Mouse (Mus musculus) forebrain, embryonic 15.5 days (tissue): ENCODE data around the gene Grm1. TPM values are rescaled to one million over a fixed set of nuclear protein-coding genes. Genes with fewer than 3 reads are reported as not detected.

ENCODE experiments used
- ATAC-seq: fragments of 200-750 bp; cut with Nextera tagmentation; replicated peaks from 2 replicates; pipeline ENCODE4 v1.8.0; 2017; ENCODE audit warnings: mild to moderate bottlenecking, moderate TSS enrichment, moderate library complexity
- H3K27ac ChIP-seq: fragments of 300-500 bp; sonication (generic); replicated peaks from 2 replicates; pipeline ENCODE4 v1.5.1; 2015; ENCODE audit warnings: mild to moderate bottlenecking, inconsistent platforms
- H3K27me3 ChIP-seq: fragments of 300-500 bp; sonication (generic); 2 replicates; pipeline ENCODE4 v1.6.1; 2015; ENCODE audit warnings: inconsistent platforms
- H3K36me3 ChIP-seq: fragments of 300-500 bp; sonication (generic); 2 replicates; pipeline ENCODE4 v1.6.1; 2015; ENCODE audit warnings: mild to moderate bottlenecking, inconsistent platforms
- H3K4me1 ChIP-seq: fragments of 300-500 bp; sonication (generic); 2 replicates; pipeline ENCODE4 v1.6.1; 2015; ENCODE audit warnings: inconsistent platforms
- H3K4me2 ChIP-seq: fragments of 300-500 bp; sonication (generic); replicated peaks from 2 replicates; pipeline ENCODE4 v1.6.1; 2015; ENCODE audit warnings: mild to moderate bottlenecking, inconsistent platforms
- H3K4me3 ChIP-seq: fragments of 300-500 bp; sonication (generic); 2 replicates; pipeline ENCODE4 v1.5.1; 2015; ENCODE audit warnings: mild to moderate bottlenecking, inconsistent platforms
- H3K9ac ChIP-seq: fragments of 300-500 bp; sonication (generic); replicated peaks from 2 replicates; pipeline ENCODE4 v1.6.1; 2015; ENCODE audit warnings: mild to moderate bottlenecking, inconsistent platforms
- H3K9me3 ChIP-seq: fragments of 300-500 bp; sonication (generic); 2 replicates; pipeline ENCODE4 v1.6.1; 2016; ENCODE audit warnings: inconsistent platforms
- WGBS: fragments of 180-500 bp; shearing (Covaris S2); methylation state at CpG from one replicate; pipeline ENCODE4 v1.1.7; 2015; ENCODE audit warnings: mixed read lengths; 5-methylcytosine and 5-hydroxymethylcytosine counted together
- polyA plus RNA-seq: library from polyadenylated mRNA; unstranded; fragments of >200 nt; fragmentation: Nextera tagmentation; extraction: Ambion mirVana; gene quantifications from 2 replicates; pipeline ENCODE4 v1.2.1, GENCODE M21; 2015

Gene Grm1
- polyA plus RNA-seq, 1 experiment from 2014 or later, result 5.9 TPM

DNA sequence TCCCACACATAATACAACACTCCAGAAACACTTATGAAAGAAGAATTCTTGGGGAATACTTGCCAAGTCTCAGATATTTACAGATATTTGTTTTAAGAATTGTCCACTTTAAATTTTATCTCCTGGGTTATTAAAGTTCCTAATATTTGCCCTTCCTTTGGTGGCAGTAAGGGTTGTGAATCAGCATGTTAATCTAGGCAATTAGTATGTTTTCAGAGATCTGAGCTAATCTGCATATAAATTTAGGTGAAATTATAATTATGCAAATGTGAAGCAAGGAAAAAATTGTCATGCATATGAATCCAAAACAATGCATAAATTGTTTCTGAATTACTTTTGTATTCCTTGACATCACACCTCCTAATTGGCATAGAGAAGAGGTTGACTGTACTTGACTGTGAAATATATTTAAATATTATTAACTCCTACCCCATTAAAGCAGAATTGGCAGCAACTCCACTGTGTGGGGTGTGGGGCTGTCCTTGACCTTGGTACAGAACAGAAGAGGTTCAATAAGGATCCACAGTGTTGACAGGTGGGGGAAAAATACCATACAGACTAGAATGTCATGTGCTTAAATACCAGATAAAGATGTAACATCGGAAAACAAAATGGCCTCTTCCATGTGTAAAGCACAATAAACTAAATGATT is 37.6 kb downstream of the Grm1 start:
- no peak overlapping the region for H3K4me3 ChIP-seq
- no peaks in the 10 kb centered on the region for H3K9me3 ChIP-seq
- 69% methylated on average over 1 of the region's 1 CpGs for WGBS
- H3K9ac ChIP-seq, result no peak overlapping the region
- H3K27me3 ChIP-seq, result no peaks in the 10 kb centered on the region
- ATAC-seq, result peak; percentile 93
- no peaks in the 10 kb centered on the region for H3K36me3 ChIP-seq
- H3K4me2 ChIP-seq, result no peak overlapping the region
- H3K4me1 ChIP-seq, result peaks cover 2% of the 10 kb centered on the region; the same call in 1 of the 2 replicates
- H3K27ac ChIP-seq, result no peak overlapping the region

DNA sequence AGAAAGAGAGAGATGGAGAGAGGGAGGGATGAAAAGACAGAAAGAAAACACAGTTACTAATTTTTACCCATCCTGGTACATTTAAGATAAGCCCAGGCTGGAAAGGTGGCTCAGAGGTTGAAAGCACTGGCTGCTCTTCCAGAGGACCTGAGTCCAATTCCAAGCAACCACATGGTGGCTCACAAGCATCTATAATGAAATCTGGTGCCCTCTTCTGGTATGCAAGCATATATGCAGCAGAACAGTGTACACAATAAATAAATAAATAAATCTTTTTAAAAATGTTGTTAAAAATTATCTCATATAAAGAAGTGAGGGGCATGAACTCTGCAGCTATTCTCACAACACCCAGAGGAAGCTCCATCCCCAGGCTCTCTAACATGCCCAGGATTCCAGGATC is 42.8 kb downstream of the Grm1 start:
- H3K27ac ChIP-seq, result no peak overlapping the region
- H3K9ac ChIP-seq, result no peak overlapping the region
- H3K4me1 ChIP-seq, result 0 out of 2 replicates have a peak, but pooled peaks cover 4% of the 10 kb centered on the region
- H3K4me2 ChIP-seq, result no peak overlapping the region
- H3K4me3 ChIP-seq, result no peak overlapping the region
- H3K36me3 ChIP-seq, result no peaks in the 10 kb centered on the region
- H3K9me3 ChIP-seq, result no peaks in the 10 kb centered on the region
- no peak for ATAC-seq
- H3K27me3 ChIP-seq, result no peaks in the 10 kb centered on the region

DNA sequence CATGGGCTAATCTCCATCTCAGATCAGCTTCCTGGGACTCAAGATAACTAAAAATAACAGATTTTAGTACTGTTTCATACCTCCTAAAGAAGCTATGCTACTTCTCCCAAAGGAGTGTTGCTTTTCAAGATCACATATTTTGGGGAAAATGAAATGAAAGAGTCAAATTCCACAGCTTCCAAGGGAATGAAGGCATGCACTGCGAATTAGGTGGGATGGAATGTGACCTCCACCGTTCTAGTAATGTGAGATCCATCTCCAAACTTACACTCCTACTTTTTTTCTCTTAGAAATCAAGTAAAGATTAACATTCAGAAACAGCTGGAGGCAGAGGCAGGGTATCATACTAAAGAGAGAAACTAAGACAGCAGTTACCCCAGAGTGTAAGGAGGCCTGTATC is 49.9 kb downstream of the Grm1 start:
- Histone ChIP-seq H3K9me3 (no peaks in the 10 kb centered on the region), H3K27ac (no peak overlapping the region), H3K4me1 (0 out of 2 replicates have a peak, but pooled peaks cover 4% of the 10 kb centered on the region), H3K4me2 (no peak overlapping the region), H3K36me3 (no peaks in the 10 kb centered on the region), H3K27me3 (no peaks in the 10 kb centered on the region), H3K4me3 (no peak overlapping the region), H3K9ac (no peak overlapping the region)
- WGBS, result 88% methylated on average over 2 of the region's 2 CpGs
- no peak for ATAC-seq

DNA sequence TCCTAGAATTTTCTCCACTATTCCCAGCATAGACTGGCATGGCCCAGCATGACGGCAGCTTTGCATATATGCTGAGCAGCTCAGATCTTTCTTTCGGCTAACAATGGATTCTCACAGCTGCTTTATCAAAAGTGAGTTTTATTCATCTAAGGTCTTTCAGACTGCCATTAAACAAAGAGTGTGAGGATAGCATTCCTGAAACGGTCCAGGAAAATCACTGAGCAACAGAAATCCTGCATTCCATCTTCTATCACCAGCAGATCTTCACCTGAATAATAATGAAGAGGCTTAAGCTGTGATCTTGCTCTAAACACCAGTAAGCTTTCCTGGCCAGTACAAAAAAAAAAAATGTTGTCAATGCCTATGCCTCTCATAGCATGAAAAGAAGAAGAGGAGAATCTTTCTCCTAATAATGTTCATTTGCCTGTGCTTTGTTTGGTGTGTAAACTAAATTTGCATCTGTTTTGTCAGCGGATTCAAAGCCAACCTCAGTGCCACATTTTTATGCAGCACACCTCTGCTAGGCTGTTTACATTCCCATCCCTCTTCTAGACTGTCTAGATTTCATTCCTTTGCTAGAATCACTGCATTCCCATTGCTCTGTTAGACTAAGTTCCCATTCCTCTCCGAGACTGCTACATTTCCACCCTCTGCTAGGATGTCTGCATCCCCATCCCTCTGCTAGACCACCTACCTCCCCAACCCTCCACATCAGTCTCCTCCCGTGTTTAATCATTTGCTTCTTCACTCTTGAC is 56.2 kb downstream of the Grm1 start:
- Histone ChIP-seq H3K4me2 (no peak overlapping the region), H3K9ac (no peak overlapping the region), H3K4me1 (no peaks in the 10 kb centered on the region), H3K9me3 (no peaks in the 10 kb centered on the region), H3K27me3 (no peaks in the 10 kb centered on the region), H3K27ac (no peak overlapping the region), H3K4me3 (no peak overlapping the region), H3K36me3 (no peaks in the 10 kb centered on the region)
- 31% methylated on average over 6 of the region's 6 CpGs for WGBS
- ATAC-seq, result no peak

DNA sequence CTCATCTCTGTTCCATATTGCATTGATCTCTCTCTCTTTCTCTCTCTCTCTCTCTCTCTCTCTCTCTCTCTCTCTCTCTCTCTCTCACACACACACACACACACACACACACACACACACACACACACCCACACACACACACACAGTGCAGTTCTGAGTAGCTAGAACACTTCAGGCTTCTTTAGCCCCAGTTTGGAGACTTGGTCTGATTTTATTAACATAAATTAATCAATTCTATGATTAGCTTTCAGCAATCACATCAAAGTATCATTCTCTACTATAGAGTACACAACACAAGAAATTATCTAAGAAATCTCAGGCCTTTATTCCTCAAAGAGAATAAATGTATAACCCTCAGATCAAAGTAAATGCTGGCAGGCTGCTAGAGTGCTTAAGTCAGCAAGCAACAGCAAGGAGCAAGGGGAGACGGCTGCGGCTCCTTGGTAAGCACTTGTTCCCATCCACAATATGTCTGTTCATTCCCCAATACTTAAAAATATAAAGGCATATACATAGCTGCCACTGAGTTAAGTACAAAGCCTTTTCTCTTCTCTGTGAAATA is 63.1 kb downstream of the Grm1 start:
- WGBS, result 76% methylated on average over 2 of the region's 2 CpGs
- Histone ChIP-seq H3K4me2 (no peak overlapping the region), H3K36me3 (no peaks in the 10 kb centered on the region), H3K27ac (no peak overlapping the region), H3K9me3 (no peaks in the 10 kb centered on the region), H3K4me3 (no peak overlapping the region), H3K9ac (no peak overlapping the region), H3K4me1 (no peaks in the 10 kb centered on the region), H3K27me3 (no peaks in the 10 kb centered on the region)
- ATAC-seq, result no peak

DNA sequence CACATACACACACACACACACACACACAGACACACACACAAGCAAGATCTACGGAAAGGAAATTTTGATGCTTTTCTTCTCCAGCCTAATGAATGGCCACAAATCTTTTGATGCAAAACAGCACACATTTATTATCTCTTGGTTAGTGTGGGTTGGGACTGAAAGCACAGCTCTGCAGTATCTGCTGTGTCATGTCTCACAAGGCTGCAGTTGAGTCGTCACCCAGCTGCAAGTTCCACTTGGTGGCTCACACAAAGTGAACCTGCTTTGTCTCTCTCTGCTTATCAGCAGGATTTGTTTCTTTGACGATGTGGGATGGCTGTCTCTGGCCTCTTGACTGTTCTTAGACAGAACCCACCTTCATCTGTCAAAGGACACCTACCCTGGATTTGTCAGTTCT is 68.5 kb downstream of the Grm1 start:
- H3K4me1 ChIP-seq, result no peaks in the 10 kb centered on the region
- H3K27me3 ChIP-seq, result no peaks in the 10 kb centered on the region
- H3K4me3 ChIP-seq, result no peak overlapping the region
- no peak overlapping the region for H3K9ac ChIP-seq
- no peaks in the 10 kb centered on the region for H3K36me3 ChIP-seq
- no peaks in the 10 kb centered on the region for H3K9me3 ChIP-seq
- WGBS, result 64% methylated on average over 3 of the region's 3 CpGs
- H3K4me2 ChIP-seq, result no peak overlapping the region
- ATAC-seq, result no peak
- no peak overlapping the region for H3K27ac ChIP-seq

DNA sequence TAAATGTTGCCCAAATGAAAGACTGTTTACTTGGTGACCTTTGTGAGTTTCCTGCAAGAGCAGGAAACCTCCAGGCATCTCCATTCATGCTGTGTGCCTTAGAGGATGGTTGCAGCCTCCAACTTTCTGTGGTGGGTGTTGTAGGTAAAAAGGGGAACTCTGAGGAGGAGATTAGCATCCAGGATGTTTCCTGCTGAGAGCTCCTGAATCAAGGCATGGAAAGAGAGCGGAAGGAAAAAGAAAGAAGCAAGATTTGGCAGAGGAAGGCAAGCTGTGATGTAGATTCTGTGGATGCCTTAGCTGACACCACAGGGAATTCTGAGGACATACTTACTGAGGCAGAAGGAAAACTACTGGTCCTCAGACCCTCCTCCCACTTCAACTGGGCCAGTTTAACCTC is 85.4 kb downstream of the Grm1 start:
- Histone ChIP-seq H3K4me1 (no peaks in the 10 kb centered on the region), H3K4me2 (no peak overlapping the region), H3K9ac (no peak overlapping the region), H3K36me3 (no peaks in the 10 kb centered on the region), H3K27me3 (no peaks in the 10 kb centered on the region), H3K27ac (no peak overlapping the region), H3K4me3 (no peak overlapping the region), H3K9me3 (no peaks in the 10 kb centered on the region)
- ATAC-seq, result no peak
- WGBS, result 17% methylated on average over 1 of the region's 1 CpGs

DNA sequence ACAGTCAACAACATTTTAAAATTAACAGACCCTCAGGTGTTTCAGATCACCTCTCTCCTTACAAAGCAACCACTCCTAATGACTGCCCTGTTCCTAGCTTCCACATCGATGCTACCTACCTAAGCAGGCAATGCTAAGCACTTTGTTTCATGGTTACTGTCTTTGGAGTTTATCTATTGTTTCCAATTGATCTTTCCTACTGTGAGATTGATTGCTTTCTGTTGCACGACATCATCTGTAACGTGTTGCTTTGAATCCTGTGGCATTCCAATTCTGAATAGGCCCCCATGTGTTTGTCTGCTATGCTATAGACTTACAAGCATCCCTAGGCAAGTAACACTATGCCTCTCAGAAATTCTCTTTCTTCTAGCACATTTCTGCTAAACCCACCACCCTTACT is 90.4 kb downstream of the Grm1 start:
- H3K27me3 ChIP-seq, result no peaks in the 10 kb centered on the region
- H3K4me2 ChIP-seq, result no peak overlapping the region
- no peak overlapping the region for H3K9ac ChIP-seq
- no peak for ATAC-seq
- no peaks in the 10 kb centered on the region for H3K9me3 ChIP-seq
- 44% methylated on average over 3 of the region's 3 CpGs for WGBS
- H3K4me3 ChIP-seq, result no peak overlapping the region
- no peaks in the 10 kb centered on the region for H3K36me3 ChIP-seq
- H3K4me1 ChIP-seq, result no peaks in the 10 kb centered on the region
- no peak overlapping the region for H3K27ac ChIP-seq

DNA sequence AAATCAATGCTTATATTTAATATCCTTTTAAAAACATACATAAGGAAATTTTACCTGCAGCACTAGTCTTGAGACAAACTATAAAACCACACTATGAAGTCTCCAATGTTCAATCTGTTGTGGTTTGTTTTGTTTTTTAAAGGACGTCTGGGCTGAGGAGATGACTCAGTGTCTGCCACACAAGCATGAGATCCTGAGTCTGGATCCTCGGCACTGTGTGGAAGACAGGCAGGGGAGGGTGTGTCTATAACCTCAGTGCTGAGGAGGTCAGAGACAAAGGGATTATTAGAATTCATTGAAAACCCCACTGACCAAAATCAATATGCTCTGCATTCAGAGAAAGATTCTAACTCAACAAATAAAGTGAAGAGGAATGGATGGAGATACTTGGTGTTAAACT is 110.8 kb downstream of the Grm1 start:
- no peak for ATAC-seq
- 61% methylated on average over 2 of the region's 2 CpGs for WGBS
- H3K9ac ChIP-seq, result no peak overlapping the region
- H3K36me3 ChIP-seq, result no peaks in the 10 kb centered on the region
- H3K4me2 ChIP-seq, result no peak overlapping the region
- no peaks in the 10 kb centered on the region for H3K9me3 ChIP-seq
- H3K4me1 ChIP-seq, result no peaks in the 10 kb centered on the region
- H3K4me3 ChIP-seq, result no peak overlapping the region
- H3K27me3 ChIP-seq, result no peaks in the 10 kb centered on the region
- H3K27ac ChIP-seq, result no peak overlapping the region

DNA sequence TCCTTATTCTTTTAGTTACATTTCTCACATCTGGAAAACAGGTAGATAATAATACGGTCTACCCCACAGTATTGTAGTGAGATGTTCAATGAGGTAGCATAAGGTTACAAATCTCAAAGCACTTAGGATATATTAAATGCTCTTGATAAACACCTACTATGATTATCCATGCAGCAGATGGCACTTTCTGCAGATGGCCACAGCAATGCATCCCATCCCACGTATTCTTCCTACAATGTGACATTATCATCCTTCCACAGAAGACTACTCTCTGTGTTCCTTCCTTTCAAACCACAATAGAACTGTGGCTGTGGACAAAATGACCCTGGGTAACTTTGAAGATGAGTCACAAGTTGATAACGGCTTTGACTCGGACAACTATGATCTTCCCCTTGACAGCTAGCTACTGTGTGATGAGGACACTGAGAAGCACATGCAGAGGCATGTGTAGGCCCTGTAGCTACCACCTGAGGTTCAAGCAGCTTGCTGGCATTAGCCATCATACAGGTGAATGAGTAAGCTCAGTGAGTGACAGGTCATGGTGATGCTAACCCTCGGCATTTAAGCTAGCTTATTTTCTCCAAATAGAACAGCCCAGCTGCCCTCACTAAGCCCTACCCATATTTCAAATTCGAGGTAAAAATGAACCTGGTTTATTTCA is 117.5 kb downstream of the Grm1 start:
- no peak for ATAC-seq
- Histone ChIP-seq H3K9ac (no peak overlapping the region), H3K27me3 (no peaks in the 10 kb centered on the region), H3K27ac (no peak overlapping the region), H3K4me2 (no peak overlapping the region), H3K4me3 (no peak overlapping the region), H3K36me3 (no peaks in the 10 kb centered on the region), H3K4me1 (no peaks in the 10 kb centered on the region), H3K9me3 (peaks cover 10% of the 10 kb centered on the region; the same call in 1 of the 2 replicates)
- WGBS, result 83% methylated on average over 6 of the region's 6 CpGs

DNA sequence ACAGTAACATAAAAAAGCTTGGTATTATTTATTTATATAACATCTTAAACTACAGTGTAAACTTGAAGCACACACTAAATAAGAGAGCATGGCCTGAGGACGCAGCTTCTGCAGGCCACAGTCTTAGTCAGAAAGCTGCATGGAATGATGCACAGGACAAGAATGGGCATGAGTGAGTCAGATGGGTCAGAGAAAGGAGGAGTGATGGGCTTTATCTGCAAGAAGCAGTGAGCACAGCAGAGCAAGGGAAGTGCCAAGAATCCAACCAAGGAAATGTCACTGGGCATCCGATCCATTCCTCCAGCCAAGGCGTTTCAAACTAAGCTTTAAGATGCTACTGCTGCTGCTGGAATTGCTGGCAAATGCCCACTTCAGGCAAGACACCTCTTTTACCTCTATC is 131.6 kb downstream of the Grm1 start:
- no peak for ATAC-seq
- no peak overlapping the region for H3K4me2 ChIP-seq
- no peak overlapping the region for H3K4me3 ChIP-seq
- H3K36me3 ChIP-seq, result no peaks in the 10 kb centered on the region
- H3K27ac ChIP-seq, result no peak overlapping the region
- H3K9me3 ChIP-seq, result no peaks in the 10 kb centered on the region
- H3K4me1 ChIP-seq, result no peaks in the 10 kb centered on the region
- H3K9ac ChIP-seq, result no peak overlapping the region
- 85% methylated on average over 3 of the region's 3 CpGs for WGBS
- no peaks in the 10 kb centered on the region for H3K27me3 ChIP-seq

DNA sequence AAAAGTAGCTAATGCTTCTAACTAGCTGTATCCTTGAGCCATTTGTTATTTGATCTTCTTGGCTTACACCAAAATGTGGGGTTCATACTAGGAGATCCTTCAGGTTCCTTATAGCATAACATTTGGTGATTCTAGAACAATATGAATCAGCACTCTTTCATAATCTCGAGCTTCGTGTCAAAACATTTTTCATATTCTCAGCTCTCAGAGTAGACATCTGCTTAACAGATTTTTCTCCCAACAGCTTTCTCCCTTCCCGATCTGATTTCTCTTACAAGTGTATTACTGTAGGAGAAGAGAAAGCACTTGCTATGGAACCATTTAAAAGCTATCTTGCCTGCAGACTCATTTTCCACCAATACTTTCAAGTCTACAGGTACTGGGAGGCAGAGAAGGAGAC is 133.0 kb downstream of the Grm1 start:
- Histone ChIP-seq H3K27ac (no peak overlapping the region), H3K4me3 (no peak overlapping the region), H3K9ac (no peak overlapping the region), H3K4me2 (no peak overlapping the region), H3K36me3 (no peaks in the 10 kb centered on the region), H3K4me1 (no peaks in the 10 kb centered on the region), H3K9me3 (no peaks in the 10 kb centered on the region), H3K27me3 (no peaks in the 10 kb centered on the region)
- 76% methylated on average over 3 of the region's 3 CpGs for WGBS
- no peak for ATAC-seq
